Mouse (Mus musculus) cerebellum, adult 9-11 months (tissue): ENCODE data around the gene Iqch.

ENCODE experiments used
- DNase-seq: peaks from one replicate; pipeline ENCODE4 v3.0.0; 2022

The Iqch gene

DNA sequence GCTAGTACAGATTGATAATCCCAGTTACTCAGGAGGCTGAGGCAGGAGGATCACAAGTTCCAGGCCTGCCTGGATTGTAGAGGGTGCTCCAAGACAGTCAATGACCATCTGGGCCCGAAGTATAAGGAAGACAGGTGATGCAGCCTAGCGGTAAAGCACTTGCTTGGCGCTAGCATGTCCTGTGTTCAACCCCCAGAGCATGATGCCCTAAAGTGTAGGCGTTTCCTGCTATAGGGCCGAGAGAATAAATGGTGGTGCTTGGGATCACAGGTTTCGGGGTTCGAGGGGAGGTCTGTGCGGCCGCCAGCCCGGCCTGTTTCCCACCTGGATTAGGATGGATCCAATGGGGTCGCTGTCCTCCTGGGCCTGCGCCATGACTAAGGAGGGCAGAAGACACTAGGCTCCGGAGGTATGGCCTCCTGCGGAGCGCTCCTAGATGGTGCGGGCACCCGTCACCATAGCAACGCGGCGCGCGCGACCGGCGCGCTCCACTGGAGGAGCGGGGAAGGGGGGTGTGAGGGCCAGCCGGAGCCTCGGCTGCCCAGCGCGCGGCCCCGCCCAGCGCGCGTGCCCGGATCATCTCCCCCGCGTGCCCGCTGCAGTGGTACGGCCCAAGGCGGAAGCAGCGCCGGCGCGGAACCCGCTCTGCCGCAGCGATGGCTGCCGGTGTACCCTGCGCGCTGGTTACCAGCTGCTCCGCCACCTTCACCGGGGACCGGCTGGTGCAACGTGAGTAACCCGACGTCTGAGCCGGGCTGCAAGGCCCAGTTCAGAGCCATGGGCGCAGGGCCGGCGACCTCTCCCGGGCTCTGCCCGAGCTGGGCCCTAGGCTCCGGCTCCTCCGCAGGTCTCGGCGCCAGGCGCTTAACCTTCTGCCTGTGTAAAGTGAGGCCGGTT is at the start of gene Iqch, which contains the start of gene Aagab:
Gene Iqch (minus strand): TSS at position 451 of the 897 bp plus-strand sequence.
Gene Aagab (plus strand): TSS at position 618 of the 897 bp plus-strand sequence.
- DNase-seq, result peak; percentile 97

DNA sequence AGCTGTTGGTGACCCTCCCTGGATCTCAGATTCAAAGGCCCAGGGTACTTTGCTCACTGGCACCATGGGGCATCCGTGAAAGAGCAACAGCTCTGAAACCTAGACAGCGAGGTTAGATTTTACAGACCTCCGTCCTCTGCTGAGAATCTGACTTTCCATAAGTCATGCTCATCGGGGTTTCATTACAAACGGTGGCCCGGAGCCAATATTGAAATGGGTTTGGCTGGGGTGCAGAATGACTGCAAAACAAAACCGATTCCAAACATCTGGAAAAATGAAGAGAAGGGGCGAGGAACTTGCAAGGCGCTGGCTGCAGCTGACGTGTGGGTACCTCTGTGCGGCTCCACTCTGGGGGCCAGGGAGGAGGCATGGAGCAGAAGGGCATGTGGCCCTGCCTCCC is 49.3 kb upstream of the Iqch start:
- no peak for DNase-seq

DNA sequence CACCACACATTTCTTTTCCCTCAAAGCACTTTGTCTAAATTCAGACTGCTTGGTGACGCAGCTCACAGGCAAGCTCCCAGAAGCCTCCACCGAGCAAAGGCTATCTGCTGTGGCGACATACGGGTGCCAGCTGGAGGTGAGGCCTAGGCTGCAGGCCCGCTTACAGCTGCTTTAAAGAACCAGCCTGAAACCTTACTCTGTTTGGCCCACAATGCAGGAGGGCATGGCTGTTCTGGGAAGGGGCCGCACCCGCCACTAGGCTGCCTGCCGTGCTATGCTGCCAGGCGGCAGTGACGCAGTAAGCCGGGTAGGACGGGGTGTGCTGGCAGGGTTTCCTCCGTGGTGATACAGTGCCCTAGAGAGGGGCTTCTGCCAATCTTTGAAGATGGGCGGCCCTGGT is 48.6 kb upstream of the Iqch start:
- DNase-seq, result peak; percentile 58

DNA sequence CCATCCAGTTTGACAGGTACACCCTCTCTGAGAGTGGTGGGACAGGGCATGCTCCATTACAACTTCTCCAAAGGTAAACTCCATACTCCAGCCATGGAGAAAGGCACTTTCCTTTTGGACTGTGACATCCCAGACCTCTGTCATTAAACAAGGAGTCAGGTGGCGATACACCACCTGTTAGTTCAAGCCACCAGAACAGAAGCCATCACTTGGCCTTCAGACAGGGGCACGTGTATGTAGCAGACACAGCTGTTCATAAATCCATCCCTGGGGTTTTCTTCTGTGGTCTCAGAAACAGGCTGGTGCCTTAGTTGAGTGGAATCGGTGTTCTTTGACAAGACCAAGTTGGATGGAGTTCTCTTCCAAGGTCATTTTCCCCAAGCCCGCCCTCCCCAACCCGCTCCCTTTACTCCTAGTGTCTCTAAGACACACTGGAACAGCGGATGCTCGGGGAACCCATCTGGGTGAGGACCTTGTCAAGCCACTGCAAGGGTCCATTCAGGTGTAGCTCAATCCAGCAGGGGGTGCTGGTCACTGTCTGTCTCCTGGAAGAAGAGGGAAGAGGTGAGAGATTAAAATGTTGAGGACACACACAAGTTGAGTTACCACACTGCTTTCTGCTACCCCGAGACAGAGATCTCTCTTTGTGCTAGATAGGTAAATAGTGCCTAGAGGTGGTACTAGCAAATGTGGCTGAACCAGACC is 47.7 kb upstream of the Iqch start:
- no peak for DNase-seq

DNA sequence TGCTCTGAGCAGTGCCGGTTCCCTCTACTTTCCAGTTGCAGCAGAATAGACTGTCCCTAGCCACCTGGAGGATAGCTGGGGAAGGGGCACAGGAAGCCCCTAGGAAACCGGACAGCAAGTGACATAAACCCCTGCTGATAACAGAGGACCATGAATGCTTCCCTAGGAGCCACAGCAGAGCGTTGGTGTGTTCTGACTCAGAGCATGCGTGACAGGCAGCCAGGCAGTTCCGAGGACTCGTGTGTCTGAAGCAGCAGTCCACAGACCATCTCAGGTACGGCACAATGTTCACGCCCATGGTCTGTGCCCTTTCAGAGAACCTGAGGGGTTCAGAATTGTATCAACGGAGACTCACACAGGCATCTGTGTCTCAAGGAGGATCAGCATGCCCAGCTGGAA is 46.2 kb upstream of the Iqch start:
- DNase-seq, result no peak

DNA sequence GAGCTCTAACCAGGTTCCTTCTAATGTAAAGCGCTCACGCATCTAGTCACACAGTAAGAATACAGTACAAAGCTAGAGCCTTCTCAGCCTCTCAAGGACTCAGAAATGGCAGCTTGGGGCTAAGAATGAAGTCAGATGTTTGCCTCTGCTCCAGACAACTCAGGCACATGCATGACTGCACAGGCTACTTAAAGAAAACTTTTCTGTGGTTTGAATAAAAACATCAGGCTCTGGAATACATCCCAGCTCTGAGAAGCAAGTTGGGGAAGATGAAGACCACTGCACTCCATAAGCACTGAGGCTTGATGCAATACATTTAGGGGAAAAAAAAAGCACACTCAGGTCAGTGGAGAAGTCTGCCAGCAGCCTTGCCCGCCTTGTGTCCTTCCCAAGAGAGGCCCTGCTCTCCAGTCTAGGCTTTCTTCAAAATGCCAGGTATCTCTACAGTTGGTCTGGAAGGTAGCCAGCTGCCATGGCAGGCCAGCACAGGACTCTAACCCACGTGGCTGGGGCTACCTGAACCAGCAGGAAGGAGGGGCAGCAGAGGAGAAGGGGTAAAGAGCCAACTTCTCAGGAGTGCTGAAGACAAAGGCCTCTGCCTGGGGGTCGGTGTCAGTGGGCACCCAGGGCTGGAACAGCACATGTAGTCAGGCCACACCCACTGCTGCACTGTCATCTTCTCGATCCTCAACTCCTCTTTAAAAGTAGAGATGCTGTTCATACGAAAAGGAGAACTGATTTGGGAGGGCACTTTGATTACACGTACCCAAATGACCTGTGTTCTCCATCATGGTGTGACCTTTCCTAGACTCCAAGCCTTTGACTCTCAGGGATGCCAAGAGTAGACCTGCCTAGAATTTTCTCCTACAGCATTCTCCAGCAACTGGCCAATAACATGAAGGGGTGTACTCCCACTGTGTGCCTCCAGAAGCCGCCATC is 45.6 kb upstream of the Iqch start:
- DNase-seq, result peak; percentile 63

DNA sequence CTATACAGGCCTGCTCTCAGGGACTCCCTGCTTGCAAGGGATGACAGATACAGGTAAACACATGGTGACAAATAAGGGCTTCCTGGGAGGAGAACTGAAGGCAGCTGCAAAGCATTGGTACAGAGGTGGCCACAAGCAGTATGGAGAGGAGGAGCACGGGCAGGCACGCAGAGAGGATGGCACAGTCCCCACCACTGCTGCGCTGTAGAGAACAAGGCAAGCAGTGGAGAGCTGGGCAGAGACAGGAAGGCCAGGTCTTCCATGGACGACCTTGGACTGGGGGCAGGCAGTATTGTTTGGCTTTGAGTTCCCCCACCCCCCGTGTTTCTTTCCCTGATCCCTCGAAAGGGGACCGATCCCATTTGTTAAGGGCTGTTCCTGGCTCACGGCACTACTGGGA is 42.8 kb upstream of the Iqch start:
- DNase-seq, result no peak

DNA sequence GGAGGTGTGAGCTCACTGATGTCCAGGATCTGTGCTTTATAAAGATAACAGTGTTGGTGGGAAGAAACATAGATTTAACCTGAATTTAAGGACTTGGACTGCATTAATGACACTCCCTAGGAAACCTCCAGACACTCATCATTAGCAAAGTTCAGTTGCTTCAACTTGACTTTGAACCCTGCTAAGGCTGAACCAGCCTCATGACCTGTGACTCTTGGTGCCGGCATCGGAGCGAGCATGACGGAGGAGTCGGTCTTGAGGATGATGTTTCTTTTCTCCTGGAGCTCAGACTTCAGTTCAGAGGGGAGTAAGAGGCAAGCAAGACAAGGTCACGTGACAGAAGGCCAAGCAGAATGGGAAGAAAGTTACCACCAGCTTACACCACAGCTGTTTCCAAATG is 41.7 kb upstream of the Iqch start:
- DNase-seq, result no peak

DNA sequence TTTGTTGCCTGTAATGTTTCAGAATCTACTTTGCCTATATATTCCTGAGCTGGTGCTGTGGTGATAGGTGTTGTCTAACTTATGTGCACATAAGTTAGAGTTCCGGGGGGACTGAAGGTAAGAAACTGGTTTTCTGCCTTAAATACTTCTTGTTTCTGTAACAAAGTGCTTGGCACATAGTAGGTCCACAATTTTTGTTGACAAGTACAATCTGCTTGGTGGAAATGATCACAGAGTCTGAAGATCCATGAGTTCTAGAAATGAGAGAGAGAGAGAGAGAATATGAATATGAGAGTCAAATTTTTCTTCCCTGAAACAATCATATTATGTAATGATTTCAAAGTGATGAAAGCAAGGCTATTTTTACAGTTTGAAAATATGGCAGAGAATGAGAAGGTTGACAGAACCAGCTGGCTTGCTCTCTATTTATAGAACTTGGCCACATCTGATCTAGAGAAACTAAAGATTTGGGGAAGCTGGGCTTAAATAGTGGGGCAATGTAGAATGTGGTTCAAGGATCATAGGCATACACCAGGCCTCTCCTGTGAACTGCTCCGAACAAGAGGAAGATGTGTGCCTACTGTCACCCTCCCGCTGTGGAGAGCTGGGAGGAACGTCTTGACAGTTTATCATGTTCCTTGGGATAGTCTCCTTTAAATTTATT is 39.8 kb upstream of the Iqch start:
- DNase-seq, result no peak

DNA sequence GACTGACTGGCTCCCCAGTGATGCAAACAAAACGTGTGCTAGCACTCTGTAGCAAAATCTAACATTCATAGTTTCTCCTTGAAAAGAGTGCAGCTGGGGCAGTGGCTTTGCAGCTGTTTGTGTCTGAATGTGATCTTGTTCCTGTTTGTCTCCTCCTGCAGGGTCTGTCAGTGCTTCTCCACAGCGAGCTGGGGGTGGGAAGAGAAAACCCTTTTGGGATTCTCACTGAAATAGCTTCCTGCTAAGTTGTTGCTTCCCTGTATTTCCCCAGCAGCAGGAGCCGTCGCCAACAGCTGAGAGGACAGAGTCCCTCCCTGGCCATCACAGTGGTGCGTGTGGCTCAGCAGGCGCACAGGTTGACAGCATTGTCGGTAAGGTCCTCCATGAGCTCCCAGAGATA is 33.8 kb upstream of the Iqch start:
- no peak for DNase-seq

DNA sequence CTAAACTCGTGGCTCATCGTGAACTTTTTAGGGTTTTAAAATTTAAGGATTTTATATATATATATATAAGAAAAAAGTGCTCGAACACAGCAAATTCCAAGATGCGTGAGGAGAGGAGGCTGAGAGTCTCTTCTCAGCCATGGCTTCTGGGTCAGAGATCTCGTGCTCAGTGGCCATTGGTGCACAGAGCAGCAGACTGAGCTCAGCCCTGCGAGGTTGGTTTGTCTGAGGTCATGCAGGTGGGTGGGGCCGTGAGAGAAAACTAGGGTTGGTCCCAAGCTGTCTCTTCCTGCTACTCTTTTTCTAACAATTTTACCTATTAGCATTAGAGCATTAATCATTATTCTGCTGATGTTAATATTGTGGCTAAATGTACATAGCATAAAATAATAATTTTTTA is 31.0 kb upstream of the Iqch start:
- no peak for DNase-seq

DNA sequence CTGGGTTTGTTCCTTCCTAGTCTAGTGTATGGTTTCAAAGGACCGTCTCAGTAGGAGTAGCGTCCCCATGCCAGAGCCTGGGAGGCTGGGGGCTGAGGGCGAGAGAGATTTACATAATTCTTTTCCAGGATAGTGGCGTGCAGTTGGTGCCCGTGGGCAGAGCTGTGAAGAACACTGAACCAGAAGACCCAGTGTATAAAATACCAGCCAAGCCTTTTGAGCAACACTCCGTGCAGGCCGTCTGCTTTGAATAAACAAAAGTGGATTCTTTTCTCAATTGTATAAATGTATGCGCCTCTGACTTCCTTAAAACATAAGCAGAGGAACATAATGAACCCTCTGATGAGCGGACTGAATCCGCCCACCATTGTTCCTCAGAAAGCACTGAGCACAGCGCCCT is 30.6 kb upstream of the Iqch start:
- no peak for DNase-seq

DNA sequence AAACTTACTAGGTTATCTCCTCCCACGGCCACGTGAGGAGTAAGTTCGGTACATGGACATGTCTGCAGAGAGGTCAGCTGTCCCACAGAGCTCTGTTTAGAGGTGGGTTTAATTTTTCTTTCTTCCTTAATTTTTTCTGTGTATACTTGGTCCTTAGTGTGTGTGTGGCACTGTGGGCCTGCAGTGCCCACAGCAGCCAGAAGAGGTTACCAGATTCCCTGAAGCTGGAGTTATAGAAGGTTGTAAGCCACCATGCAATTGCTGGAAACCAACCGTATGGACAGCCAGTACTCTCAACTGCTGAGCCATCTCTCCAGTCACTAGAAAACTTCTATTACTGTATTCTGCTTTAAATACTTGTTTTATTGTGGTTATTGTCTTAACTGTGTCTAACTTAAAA is 29.8 kb upstream of the Iqch start:
- DNase-seq, result no peak

DNA sequence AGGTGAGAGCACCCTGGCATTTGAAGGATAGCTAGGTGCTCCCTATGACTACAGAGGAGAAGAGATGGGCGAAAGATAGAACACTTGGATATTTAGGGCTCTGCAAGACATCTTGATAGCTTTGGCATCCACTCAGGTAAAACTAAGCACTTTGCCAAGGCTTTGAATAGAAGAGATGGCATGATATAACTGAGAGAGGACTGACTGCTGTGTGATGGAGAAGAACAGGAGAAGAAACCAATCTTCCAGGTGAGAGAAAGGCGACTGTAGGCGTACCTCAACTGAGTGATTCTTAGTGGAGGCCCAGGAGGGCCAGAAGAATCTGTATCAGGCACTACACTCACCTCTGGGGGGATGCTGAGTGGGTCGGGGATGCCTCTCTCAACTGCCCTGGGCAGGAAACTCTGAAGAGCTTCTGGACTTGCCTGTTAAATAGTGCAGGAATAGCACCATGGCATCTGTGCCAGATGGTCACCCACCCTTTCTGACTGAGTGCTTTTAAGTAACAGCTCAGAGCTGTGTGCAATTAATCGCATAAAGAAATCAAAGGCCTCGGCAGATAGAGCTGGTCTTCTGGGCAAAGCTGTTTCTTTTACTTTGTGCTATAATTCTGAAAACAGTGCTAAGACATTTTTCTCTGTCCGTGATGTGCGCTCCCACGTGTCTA is 22.9 kb upstream of the Iqch start:
- no peak for DNase-seq

DNA sequence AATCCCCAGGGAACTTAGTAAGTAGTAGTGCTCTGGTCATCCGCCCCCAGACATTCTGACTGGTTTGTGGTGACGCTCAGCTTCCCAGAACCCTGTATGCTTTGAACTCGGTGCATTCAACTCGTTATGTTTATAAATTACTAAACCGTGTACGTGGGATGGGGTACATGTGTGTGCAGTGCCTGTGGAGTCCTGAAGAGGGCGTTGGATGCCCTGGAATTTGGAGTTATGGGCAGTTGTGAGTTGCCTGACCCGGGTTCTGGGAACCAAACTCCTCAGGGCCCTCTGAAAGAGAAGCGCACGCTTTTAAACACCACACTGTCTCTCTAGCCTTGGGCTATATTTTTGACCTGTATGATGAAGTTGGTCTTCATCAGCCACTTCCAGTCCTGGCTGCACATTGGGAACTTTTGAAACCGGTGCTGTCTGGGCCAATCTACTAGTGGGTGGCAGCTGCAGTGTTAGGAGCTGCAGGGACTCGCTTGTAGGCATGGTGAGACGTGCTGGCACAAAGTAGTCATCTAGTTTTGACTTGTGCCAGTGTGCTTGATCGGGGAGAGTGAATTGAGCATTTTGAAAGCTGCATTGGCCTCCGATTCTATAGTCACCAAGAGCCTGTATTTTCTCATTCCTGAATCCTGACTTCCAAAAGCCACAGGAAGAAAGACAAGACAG is 21.7 kb upstream of the Iqch start:
- DNase-seq, result no peak

DNA sequence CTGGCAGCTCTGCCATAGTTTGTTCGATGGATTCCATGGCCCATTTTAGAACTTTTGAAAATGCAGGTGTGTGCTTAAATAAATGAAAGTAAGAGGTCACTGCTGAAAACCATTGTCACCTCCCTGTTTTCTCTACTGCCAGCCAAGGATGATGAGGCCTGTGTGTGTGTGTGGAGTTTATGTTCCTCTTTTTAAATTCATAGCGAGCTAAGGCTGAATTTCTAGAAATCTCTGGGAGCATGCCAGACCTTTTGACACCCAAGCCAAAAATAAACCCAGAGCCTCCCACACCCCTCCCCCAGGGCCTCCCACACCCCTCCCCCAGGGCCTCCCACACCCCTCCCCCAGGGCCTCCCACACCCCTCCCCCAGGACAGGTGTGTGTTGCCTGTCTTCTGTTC is 15.7 kb upstream of the Iqch start:
- no peak for DNase-seq

DNA sequence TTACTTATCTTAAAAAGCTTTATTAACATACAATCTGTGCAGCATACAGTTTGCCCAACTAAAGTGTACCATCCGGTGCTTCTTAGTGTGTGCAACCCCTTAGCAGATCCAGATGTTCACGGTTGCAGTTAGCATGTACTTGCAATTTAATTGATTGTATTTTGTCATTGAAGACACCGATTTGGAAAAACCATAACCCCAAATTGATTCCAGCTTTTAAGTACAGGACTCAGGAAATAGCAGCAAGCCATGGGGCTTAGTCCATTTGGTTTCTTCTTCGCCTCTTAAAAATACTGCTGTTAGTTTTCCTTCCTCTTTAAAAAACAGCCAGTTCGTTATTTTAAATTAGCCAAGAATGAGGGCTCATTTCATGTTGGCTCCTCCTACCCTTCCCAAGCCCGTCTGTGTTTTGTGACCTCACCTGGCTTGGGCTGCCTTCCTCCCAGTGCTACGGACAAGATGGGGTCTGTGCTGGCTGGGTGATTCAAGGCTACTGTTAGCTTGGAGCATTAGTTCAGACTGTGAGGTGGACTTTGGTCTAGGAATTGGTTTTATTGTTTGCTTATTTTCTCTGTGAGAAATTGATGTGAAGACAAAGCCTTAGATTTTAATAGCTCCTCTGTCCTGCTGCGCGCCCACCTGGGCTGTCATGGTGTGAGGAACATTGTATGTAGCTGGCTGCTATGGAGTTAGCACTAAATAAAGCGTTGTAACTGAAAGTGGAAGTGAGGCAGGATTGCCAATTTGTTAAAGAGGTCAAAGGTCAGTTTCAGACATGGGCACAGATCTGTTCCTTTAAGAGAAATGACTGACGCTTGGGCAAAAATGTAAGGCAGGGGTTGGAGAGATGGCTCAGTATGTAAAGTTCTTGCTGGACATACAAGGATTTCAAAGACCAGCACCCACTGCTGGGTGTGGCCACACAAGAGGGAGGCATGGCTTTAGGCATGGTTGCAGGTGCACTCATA is 12.0 kb upstream of the Iqch start:
- no peak for DNase-seq

DNA sequence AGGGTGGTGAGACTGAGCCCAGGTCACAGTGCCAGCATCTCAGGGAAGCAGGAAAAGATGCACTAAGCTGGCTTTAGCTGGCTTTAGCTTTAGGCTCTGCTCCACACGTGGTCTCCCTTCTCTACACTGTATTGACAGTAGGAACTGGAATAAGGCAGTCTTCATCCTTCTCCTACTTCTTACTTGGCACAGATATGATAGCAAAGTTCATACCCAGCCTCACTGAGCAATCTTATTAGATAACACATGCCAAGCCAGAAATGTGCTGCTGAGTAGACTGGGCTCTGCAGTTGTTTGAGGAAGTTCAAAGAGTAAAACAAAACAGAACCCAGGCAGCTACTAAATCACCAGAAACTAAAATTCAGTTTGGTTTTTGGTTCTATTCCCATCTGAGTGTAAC is 11.3 kb upstream of the Iqch start:
- no peak for DNase-seq

DNA sequence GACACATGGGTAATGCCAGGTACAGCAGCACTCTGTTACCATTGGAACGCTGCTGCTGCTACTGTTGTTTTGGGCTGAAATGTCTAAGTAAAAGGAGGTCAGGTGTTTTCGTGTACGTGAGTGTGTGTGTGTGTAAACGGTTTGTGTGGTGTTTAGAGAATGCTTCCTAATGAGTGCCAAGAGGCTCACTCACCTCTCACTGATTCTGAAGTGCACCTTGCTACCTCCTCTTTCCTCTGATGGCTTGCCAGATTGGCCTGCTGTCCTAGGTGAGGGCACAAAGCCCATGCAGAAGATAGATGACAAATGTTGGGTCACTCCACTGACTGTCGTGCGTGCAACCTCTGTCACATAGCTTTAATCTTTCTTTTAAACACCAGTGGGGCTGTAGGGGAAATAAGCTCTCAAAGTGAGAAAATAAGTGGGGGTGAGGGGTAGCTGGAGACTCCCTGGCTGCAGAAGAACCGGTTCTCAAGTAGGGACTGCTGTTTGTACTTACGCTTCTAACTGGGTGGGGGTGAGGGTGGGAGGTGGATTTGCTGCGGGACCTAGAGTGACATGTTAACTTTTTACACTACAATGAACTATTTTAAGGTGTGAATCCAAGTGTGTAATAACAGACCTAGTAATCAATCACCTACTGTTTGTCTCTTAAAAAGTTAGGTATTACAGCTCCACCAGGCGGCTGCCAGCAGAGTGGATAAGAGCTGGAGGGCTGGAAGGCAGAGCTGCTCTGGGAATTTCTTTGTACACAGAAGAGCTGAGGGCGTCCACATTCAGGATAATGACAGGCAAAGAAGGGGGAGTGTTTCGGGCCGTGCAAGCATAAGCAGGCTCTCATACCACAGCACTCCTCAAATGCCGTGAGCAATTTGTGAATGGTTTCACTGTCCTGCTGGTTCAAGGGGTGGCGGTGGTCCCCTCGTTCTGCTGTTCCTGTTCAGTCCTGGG is 10.5 kb upstream of the Iqch start:
- peak; percentile 52 for DNase-seq
